In the genomic region with DNA sequence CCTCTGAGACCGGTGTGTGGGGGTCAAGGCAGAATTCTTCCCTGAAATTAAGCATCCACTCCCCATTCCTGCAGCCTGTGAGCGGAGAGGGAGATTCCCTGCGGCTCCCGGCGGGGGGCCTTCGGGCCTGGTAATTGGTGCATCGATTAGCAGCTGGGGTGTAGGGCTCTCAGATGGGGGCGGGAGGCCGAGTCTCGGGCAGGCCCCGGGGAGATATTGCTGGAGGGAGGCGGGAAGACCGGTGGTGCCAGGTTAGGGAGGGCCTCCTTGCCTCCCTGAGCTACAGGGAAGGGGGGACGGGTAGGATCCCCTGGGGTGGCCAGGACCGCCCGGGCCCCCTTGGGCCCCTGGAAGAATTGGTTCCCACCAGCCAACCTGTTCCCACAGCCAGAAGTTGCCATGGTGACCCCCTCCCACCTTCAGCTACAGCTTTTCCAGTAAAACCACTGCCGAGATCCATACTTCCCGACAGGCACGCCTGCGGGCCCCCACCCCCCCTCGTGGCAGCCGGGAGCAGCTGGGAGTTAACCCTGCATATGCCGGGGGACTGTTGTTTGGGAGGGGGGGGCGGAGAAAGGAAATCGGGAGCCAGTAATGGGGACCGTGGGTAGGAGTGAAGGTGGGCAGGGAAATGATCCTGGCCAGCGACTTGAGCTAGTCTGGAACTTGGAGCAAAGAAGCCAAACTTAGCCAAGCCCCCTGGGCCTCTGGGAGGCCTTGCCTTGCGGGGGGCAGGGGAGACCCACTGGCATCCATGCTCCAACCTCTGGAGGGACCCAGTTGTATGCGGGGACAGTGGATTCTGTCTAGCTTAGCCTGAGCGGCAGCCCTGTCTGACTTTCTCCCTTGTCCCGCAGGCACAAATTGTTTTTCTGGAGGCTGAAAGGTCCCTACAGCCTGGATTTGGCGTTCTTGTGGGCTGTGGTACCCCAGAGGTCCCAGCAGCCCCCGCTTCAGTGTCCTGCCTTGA, we compare ENCODE assay signal across 9 mouse cellular contexts. TPM values are rescaled to one million over a fixed set of nuclear protein-coding genes. Genes with fewer than 3 reads are reported as not detected.
DNase-seq lines count a peak whose midpoint lies in the region; ATAC-seq and TF ChIP-seq lines count a peak whose summit lies in the region.
"Had no signal": no experiment of that assay in that cellular context is flagged by ENCODE, and none has a peak within 500 bp of the region (broad histone marks: within the 10 kb centered on the region; RNA-seq: fewer than 3 reads in every experiment).

No protein-coding gene starts in this region.

- peak overlapping the region; percentile 50 for H3K4me2 ChIP-seq in kidney, embryonic 16.5 days (replicated peaks; ENCODE audit: low read depth, low read length)
- peak overlapping the region; percentile 46 for H3K4me2 ChIP-seq in intestine, embryonic 14.5 days (ENCODE audit: low read length)

- H3K27me3 ChIP-seq in kidney, embryonic 16.5 days (ENCODE audit: insufficient read depth, low read length) = peaks cover 12% of the 10 kb centered on the region; the same call in 1 of the 2 replicates
- H3K27me3 ChIP-seq in kidney, adult 2 months (replicated peaks; ENCODE audit: control insufficient read depth, insufficient read depth, low read length) = no peaks in the 10 kb centered on the region
- no peaks in the 10 kb centered on the region for H3K27me3 ChIP-seq in intestine, embryonic 14.5 days (replicated peaks; ENCODE audit: control insufficient read depth, insufficient read depth, low read length)

- no peak; the same call in 1 of the 2 replicates for ATAC-seq in kidney, embryonic 16.5 days (ENCODE audit: low FRiP score, low TSS enrichment)
- ATAC-seq in intestine, embryonic 14.5 days (replicated peaks; ENCODE audit: low FRiP score, low TSS enrichment, low read depth) = 0 out of 2 replicates have a peak, but pooled peaks have one; percentile 36
- no peak for ATAC-seq in megakaryocyte progenitor cell, adult 5-6 weeks (replicated peaks; ENCODE audit: poor library complexity)

- no peak for TF ChIP-seq CTCF in kidney, adult 2 months (conservative IDR thresholded peaks at IDR 0.05; ENCODE audit: insufficient read depth, insufficient read length, low read depth, low read length)

- H3K27ac ChIP-seq in kidney, embryonic 16.5 days (ENCODE audit: low read length) = peak overlapping the region; percentile 61; the same call in 1 of the 2 replicates
- H3K27ac ChIP-seq in kidney, adult 2 months (ENCODE audit: insufficient read depth, low read depth, low read length) = no peak overlapping the region
- peak overlapping the region; percentile 59; the same call in 1 of the 2 replicates for H3K27ac ChIP-seq in intestine, embryonic 14.5 days (ENCODE audit: low read depth)
- H3K27ac ChIP-seq: macrophage had no signal

- H3K9ac ChIP-seq in kidney, embryonic 16.5 days (replicated peaks; ENCODE audit: low read length) = peak overlapping the region; percentile 55
- peak overlapping the region; percentile 17 for H3K9ac ChIP-seq in intestine, embryonic 14.5 days (ENCODE audit: low read length)

- no peaks in the 10 kb centered on the region for H3K9me3 ChIP-seq in kidney, embryonic 16.5 days (ENCODE audit: low read length)
- H3K9me3 ChIP-seq in intestine, embryonic 14.5 days (ENCODE audit: control insufficient read depth, low read length) = no peaks in the 10 kb centered on the region

- no peak for DNase-seq in kidney, adult 2 months
- DNase-seq in embryo, embryonic 11 days = peak; percentile 67
- DNase-seq in intestine, embryonic 14.5 days (ENCODE audit: low spot score) = peak; percentile 77
- peak; percentile 58 for DNase-seq in neural tube, embryonic 10.5 days (ENCODE audit: extremely low spot score, low spot score)
- no peak for DNase-seq in adrenal gland, postnatal 25 days
- DNase-seq in thymus, postnatal 4 days = no peak

- H3K36me3 ChIP-seq in kidney, embryonic 16.5 days (ENCODE audit: insufficient read depth, low read length) = no peaks in the 10 kb centered on the region
- H3K36me3 ChIP-seq in kidney, adult 2 months (ENCODE audit: control insufficient read depth, insufficient read depth, low read length) = no peaks in the 10 kb centered on the region
- no peaks in the 10 kb centered on the region for H3K36me3 ChIP-seq in intestine, embryonic 14.5 days (ENCODE audit: control insufficient read depth, insufficient read depth, low read length)

- peak overlapping the region; percentile 21 for H3K4me3 ChIP-seq in kidney, embryonic 16.5 days (ENCODE audit: low read length)
- no peak overlapping the region for H3K4me3 ChIP-seq in kidney, adult 2 months (ENCODE audit: insufficient read depth, low read depth, low read length)
- peak overlapping the region; percentile 19 for H3K4me3 ChIP-seq in intestine, embryonic 14.5 days (ENCODE audit: low read depth, low read length)

- peaks cover 40% of the 10 kb centered on the region for H3K4me1 ChIP-seq in kidney, embryonic 16.5 days (ENCODE audit: insufficient read depth, low read length)
- H3K4me1 ChIP-seq in kidney, adult 2 months (ENCODE audit: control insufficient read depth, insufficient read depth, low read length) = 0 out of 2 replicates have a peak, but pooled peaks cover 4% of the 10 kb centered on the region
- peaks cover 41% of the 10 kb centered on the region for H3K4me1 ChIP-seq in intestine, embryonic 14.5 days (replicated peaks; ENCODE audit: control insufficient read depth, insufficient read depth, low read length)

- no peak for TF ChIP-seq POLR2A in kidney, adult 2 months (IDR thresholded peaks at IDR 0.05; ENCODE audit: low read depth, low read length)

- 7% methylated on average over 33 of the region's 33 CpGs for WGBS in kidney, embryonic 16.5 days
- 36% methylated on average over 33 of the region's 33 CpGs for WGBS in kidney, adult 2 months
- 8% methylated on average over 31 of the region's 33 CpGs for WGBS in intestine, embryonic 14.5 days

RNA-seq across cellular contexts. Expression of gene Tha1, which starts 15.9 kb away (rescaled TPM):
- polyA plus RNA-seq in kidney, embryonic 16.5 days (2015; fragmentation: Nextera tagmentation; extraction: Ambion mirVana) = 6.9 and 7.7 TPM in 2 replicates
- polyA plus RNA-seq in kidney, adult 2 months (2012; rRNA removed) = 14.9 and 20.1 TPM in 2 replicates
- polyA plus RNA-seq in intestine, embryonic 14.5 days (2014; fragmentation: Nextera tagmentation; extraction: Ambion mirVana) = 4.5 and 5.1 TPM in 2 replicates
- 14.8 and 16.7 TPM in 2 replicates for total RNA-seq in adrenal gland, postnatal 25 days (2021)
- 2.9 and 4.1 TPM in 2 replicates for total RNA-seq in megakaryocyte progenitor cell, adult 5-6 weeks (2015)
- total RNA-seq in megakaryocyte progenitor cell, adult 5-6 weeks (2017) = 3.1 and 4.6 TPM in 2 replicates

RNA-seq across cellular contexts. Expression of gene Tmem235, which starts 28.6 kb away (rescaled TPM):
- not detected in 2 replicates for polyA plus RNA-seq in kidney, embryonic 16.5 days (2015; fragmentation: Nextera tagmentation; extraction: Ambion mirVana)
- polyA plus RNA-seq in kidney, adult 2 months (2012; rRNA removed) = 0.08 and 0.10 TPM in 2 replicates
- not detected in 2 replicates for polyA plus RNA-seq in intestine, embryonic 14.5 days (2014; fragmentation: Nextera tagmentation; extraction: Ambion mirVana)
- not detected in 2 replicates for total RNA-seq in adrenal gland, postnatal 25 days (2021)
- not detected in 2 replicates for total RNA-seq in megakaryocyte progenitor cell, adult 5-6 weeks (2015)
- total RNA-seq in megakaryocyte progenitor cell, adult 5-6 weeks (2017) = not detected in 2 replicates
- polyA plus RNA-seq: macrophage had no signal

RNA-seq across cellular contexts. Expression of gene Birc5, which starts 40.1 kb away (rescaled TPM):
- polyA plus RNA-seq in kidney, embryonic 16.5 days (2015; fragmentation: Nextera tagmentation; extraction: Ambion mirVana) = 284 and 298 TPM in 2 replicates
- polyA plus RNA-seq in kidney, adult 2 months (2012; rRNA removed) = 0.75 and 1.3 TPM in 2 replicates
- 337 and 340 TPM in 2 replicates for polyA plus RNA-seq in intestine, embryonic 14.5 days (2014; fragmentation: Nextera tagmentation; extraction: Ambion mirVana)
- total RNA-seq in adrenal gland, postnatal 25 days (2021) = 5.2 and 8.5 TPM in 2 replicates
- total RNA-seq in megakaryocyte progenitor cell, adult 5-6 weeks (2015) = 179 and 200 TPM in 2 replicates
- 183 and 213 TPM in 2 replicates for total RNA-seq in megakaryocyte progenitor cell, adult 5-6 weeks (2017)

Comparison
In these comparisons a context has a peak if more than half of its experiments do, and no peak if none do; other contexts are left out.
1. RNA of gene Birc5, which starts 40.1 kb away (polyA plus RNA-seq): 337 to 340 TPM in intestine, embryonic 14.5 days and 284 to 298 TPM in kidney, embryonic 16.5 days; 0.75 to 1.3 TPM in kidney, adult 2 months; every median in the first group is over 100 times any median in the second.
2. DNase-seq: peak in embryo, embryonic 11 days (single experiment), intestine, embryonic 14.5 days (single experiment) and neural tube, embryonic 10.5 days (single experiment); none in kidney, adult 2 months (single experiment), adrenal gland, postnatal 25 days (single experiment) and thymus, postnatal 4 days (single experiment).